Mouse (Mus musculus) T-helper 1 cell (primary cell): Measurements from ENCODE around the gene Rrp36.

Experiments
- in situ Hi-C: fragments of 300-600 bp; cut with MboI, MseI; formaldehyde crosslinking; loops from one replicate; pipeline ENCODE4 v1.15.1; 2025; ENCODE audit warnings: high pct_unique_total_duplicates

Rrp36 gene

DNA sequence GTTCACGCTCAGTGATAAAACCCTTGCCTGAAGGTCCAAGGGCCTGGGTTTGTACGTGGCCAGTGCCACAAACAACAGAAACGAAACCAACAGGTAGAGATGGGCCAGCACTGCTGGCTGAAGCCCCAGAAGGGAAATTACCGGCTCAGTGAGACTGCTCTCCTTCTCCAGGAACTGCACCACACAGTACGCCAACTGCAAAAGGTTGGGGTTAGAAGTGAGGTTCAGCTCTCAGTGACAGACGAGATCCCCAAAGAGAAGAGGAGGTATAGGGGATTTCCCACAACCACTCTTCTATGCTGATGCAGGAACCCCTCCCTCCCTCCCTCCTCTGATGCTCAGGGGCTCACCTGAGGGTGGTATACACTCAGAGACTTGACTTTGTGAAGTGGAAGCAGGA, 11.8 kb upstream of the Rrp36 start:
- in situ Hi-C loops = no loop called here

- in situ Hi-C loops = no loop called here
Observed at GRCm38 (mm10) chr17:46682654-46683389, 8.7 kb upstream of the Rrp36 start.

- in situ Hi-C loops = no loop called here
Observed at GRCm38 (mm10) chr17:46681466-46682118, 7.4 kb upstream of the Rrp36 start.

DNA sequence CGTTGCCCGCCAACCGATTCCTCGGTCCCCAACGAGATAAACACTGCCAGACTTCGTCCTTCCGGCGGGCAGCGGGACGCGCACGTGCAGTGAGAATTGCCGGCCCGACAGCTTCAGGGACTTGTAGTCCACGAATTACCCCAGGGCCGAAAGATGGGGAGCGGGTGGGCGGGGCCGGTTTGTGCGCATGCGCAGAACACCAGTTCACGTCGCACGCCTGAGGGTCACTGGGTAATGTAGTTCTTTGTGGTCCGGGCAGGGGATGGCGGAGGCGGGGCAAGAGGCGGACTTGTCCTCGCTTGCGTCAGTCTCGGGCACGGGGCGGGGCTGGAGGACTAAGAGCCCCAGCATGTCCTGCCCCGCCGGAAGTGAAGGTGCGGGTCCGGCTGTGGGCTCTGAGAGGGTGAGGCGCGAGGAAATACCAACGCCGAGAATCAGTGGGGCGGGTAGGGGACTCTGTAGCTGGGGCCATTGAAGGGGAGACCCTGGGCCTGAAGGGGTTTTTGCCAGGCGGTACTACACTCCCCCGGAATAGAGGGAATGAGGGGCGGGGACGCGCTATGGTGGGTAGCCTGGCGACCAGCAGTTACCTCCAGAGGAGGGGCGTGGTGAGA, 6.7 kb upstream of the Rrp36 start, which contains the start of gene Klhdc3:
Gene Klhdc3, minus strand, starts transcription at position 155 of the 614 bp plus-strand sequence.
- in situ Hi-C loops = no loop called here

- in situ Hi-C loops = no loop called here
Observed at GRCm38 (mm10) chr17:46679843-46680759, 5.9 kb upstream of the Rrp36 start.

DNA sequence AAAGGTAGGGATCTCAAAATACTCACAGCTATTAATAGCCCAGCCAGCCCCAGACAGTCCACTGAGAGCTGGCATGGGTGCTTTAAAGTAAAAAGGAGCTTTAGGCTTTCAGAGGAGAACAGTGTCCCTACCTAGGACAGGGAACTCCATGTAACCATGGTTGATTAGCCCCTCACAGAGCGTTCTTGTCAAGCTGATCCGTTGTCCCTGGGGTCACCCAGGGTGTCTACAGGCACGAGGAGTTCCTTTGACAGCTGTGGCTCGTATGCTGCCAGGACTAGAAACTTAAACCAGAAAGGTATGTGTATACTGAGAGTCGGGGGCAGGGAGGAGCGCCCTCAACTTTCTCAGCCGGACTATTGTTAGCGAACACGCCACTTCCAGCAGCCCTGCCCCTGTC, 4.8 kb upstream of the Rrp36 start:
- in situ Hi-C loops = no loop called here

- in situ Hi-C loops = no loop called here
Observed at GRCm38 (mm10) chr17:46678416-46678815, 4.3 kb upstream of the Rrp36 start, which contains the start of gene Mea1. Gene Mea1, plus strand, starts transcription at chr17:46678793.

GRCm38 (mm10) chr17:46674530-46675283, 555 bp upstream of the Rrp36 start:
- in situ Hi-C loops = no loop called here

DNA sequence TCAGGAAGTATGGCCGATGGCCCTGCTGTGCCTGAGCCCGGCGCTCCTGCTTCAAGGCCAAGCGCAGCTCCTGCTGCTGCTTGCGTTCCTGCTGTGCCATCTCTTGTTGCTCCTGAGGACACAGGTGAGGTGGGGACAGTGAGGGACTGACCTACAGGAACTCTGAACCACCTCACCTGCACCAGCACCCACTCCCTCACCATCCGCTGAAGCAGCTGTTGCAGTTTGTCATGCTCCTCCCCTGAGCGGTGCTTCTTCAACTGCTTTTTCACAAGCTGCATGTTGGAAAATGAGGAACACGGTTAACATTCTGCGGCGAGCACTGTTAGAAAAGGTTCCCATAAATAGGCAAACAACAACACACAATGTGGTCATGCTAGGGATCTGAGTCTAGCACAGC, 4.2 kb downstream of the Rrp36 start:
- in situ Hi-C loops = no loop called here

DNA sequence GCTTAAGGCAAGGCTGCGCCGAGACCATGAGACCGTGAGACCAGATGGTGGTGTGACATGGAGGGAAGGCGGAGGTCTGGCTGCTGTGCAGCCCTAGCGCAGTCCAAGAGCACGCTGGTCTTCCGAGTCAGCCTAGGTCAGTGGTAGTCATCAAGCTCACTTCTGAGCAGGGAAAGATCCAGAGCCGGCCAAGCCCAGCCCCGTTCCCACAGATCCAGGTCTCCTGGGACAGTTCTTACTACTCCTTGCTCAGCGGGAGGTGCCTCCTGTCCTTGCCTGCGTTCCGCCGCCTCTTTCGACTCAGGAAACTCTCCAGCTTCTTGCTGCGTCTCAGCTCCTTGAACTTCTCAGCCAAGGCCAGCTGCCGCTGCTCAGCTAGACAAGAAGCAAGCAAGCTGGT, 6.4 kb downstream of the Rrp36 start:
- in situ Hi-C loops = no loop called here

- in situ Hi-C loops = no loop called here
Observed at GRCm38 (mm10) chr17:46662730-46663129, 11.4 kb downstream of the Rrp36 start.

GRCm38 (mm10) chr17:46661981-46662380, 12.2 kb downstream of the Rrp36 start:
- in situ Hi-C loops = no loop called here

DNA sequence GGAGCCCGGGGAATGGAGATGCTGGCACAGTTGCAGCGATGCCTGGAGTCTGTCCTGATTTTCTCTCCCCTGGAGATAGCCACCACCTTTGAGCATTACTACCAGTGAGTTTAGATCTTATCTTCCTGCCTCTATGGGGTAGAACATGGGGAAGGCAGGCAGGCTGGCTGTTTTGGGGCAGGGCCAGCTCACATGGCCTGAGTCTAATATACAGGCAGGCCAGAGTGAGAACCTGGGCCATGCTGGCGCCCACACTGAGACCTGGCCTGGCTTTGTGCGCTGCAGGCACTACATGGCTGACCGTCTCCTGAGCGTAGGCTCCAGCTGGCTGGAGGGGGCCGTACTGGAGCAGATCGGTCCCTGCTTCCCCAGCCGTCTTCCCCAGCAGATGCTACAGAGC, 12.8 kb downstream of the Rrp36 start:
- in situ Hi-C loops = no loop called here

- in situ Hi-C loops = no loop called here
Observed at GRCm38 (mm10) chr17:46656054-46656453, 18.1 kb downstream of the Rrp36 start.

DNA sequence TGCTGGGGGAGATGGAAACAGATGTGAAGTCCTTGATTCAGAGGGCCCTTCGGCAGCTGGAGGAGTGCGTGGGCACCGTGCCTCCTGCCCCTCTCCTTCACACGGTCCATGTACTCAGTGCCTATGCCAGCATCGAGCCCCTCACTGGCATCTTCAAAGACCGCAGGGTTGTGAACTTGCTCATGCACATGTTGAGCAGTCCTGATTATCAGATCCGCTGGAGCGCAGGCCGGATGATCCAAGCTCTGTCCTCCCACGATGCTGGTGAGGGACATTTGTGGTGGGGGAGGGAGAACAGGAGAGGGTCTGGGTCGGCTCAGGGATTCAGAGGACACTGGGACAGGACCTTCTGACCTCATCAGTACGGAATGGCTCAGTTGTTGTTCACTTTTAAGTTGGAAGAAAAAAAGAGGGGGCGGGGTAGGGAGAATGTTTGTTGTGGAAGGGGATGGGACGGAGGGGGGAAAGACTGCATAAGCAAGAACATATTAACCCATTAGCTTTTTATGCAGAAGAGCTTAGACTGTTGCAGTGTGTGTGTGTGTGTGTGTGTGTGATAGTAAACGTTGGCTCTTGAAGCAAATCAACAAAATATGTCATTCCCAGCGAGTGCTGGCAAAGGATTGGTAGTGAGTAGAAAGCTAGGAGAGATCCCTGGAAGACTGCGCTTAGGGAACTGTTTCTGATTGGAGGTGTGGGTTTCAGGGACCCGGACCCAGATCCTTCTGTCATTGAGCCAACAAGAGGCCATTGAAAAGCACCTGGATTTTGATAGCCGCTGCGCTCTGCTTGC, 22.2 kb downstream of the Rrp36 start:
- in situ Hi-C loops = no loop called here

GRCm38 (mm10) chr17:46651292-46651691, 22.9 kb downstream of the Rrp36 start:
- in situ Hi-C loops = no loop called here

GRCm38 (mm10) chr17:46650232-46651031, 23.7 kb downstream of the Rrp36 start, which contains the start of gene Cul7:
Gene Cul7, plus strand, starts transcription at chr17:46650337.
- in situ Hi-C loops = no loop called here

GRCm38 (mm10) chr17:46649811-46650210, 24.3 kb downstream of the Rrp36 start:
- in situ Hi-C loops = loop anchor here (5.0 kb wide), 1 partner anchor 98 kb away; no protein-coding TSS in a partner anchor

- in situ Hi-C loops = loop anchor here (5.0 kb wide), 1 partner anchor 96 kb away; no protein-coding TSS in a partner anchor
Observed at GRCm38 (mm10) chr17:46648436-46648835, 25.7 kb downstream of the Rrp36 start.
